Mouse (Mus musculus) limb, embryonic 12.5 days (tissue): Measurements from ENCODE around the gene Ccdc60. TPM values are rescaled to one million over a fixed set of nuclear protein-coding genes. Genes with fewer than 3 reads are reported as not detected.
A peak's percentile ranks its signal among the peaks of the same experiment; 100 is the strongest.
"Not testable (repeated sequence)": the region's sequence is repeated elsewhere in the genome, so short reads cannot be mapped to it uniquely, and the experiment has no call there.

ENCODE experiments used
- ATAC-seq: fragments of 200-750 bp; cut with Nextera tagmentation; 2 replicates; pipeline ENCODE4 v1.8.0; 2017; ENCODE audit warnings: low read depth, moderate TSS enrichment; ENCODE audit not compliant: insufficient number of reproducible peaks, insufficient read depth, low FRiP score, low TSS enrichment
- H3K27ac ChIP-seq: fragments of 300-500 bp; sonication (generic); 2 replicates; pipeline ENCODE4 v1.5.1; 2016; ENCODE audit warnings: mild to moderate bottlenecking, moderate library complexity
- H3K27me3 ChIP-seq: fragments of 300-500 bp; sonication (generic); 2 replicates; pipeline ENCODE4 v1.6.1; 2016; ENCODE audit warnings: mild to moderate bottlenecking, moderate library complexity
- H3K36me3 ChIP-seq: fragments of 300-500 bp; sonication (generic); 2 replicates; pipeline ENCODE4 v1.6.1; 2016; ENCODE audit warnings: mild to moderate bottlenecking, moderate library complexity
- H3K4me1 ChIP-seq: fragments of 300-500 bp; sonication (generic); replicated peaks from 2 replicates; pipeline ENCODE4 v1.6.1; 2016
- H3K4me2 ChIP-seq: fragments of 300-500 bp; sonication (generic); 2 replicates; pipeline ENCODE4 v1.6.1; 2016; ENCODE audit warnings: mild to moderate bottlenecking, moderate library complexity
- H3K4me3 ChIP-seq: fragments of 300-500 bp; sonication (generic); replicated peaks from 2 replicates; pipeline ENCODE4 v1.5.1; 2016; ENCODE audit warnings: mild to moderate bottlenecking
- H3K9ac ChIP-seq: fragments of 300-500 bp; sonication (generic); replicated peaks from 2 replicates; pipeline ENCODE4 v1.6.1; 2016; ENCODE audit warnings: mild to moderate bottlenecking, moderate library complexity
- H3K9me3 ChIP-seq: fragments of 300-500 bp; sonication (generic); 2 replicates; pipeline ENCODE4 v1.6.1; 2016; ENCODE audit warnings: mild to moderate bottlenecking, moderate library complexity
- WGBS: fragments of 180-500 bp; shearing (Covaris S2); methylation state at CpG from one replicate; pipeline ENCODE4 v1.1.7; 2016; 5-methylcytosine and 5-hydroxymethylcytosine counted together
- polyA plus RNA-seq: library from polyadenylated mRNA; unstranded; fragments of >200 nt; fragmentation: Nextera tagmentation; extraction: Ambion mirVana; gene quantifications from 2 replicates; pipeline ENCODE4 v1.2.1, GENCODE M21; 2016

Ccdc60 gene
- polyA plus RNA-seq, 1 experiment from 2014 or later: 1.7 TPM

- 62% methylated on average over 9 of the region's 9 CpGs for WGBS
- no peak overlapping the region for H3K27ac ChIP-seq
- no peaks in the 10 kb centered on the region for H3K9me3 ChIP-seq
- H3K36me3 ChIP-seq: no peaks in the 10 kb centered on the region
- no peaks in the 10 kb centered on the region for H3K4me1 ChIP-seq
- ATAC-seq: no peak
- H3K9ac ChIP-seq: no peak overlapping the region
- H3K4me2 ChIP-seq: no peak overlapping the region
- H3K4me3 ChIP-seq: no peak overlapping the region
- peaks cover 15% of the 10 kb centered on the region for H3K27me3 ChIP-seq
Observed at GRCm38 (mm10) chr5:116192693-116193092, 96.1 kb downstream of the Ccdc60 start.

GRCm38 (mm10) chr5:116191596-116191995 is 97.2 kb downstream of the Ccdc60 start:
- H3K36me3 ChIP-seq: no peaks in the 10 kb centered on the region
- no peak overlapping the region for H3K4me2 ChIP-seq
- no peaks in the 10 kb centered on the region for H3K9me3 ChIP-seq
- H3K27ac ChIP-seq: no peak overlapping the region
- H3K4me3 ChIP-seq: no peak overlapping the region
- no peaks in the 10 kb centered on the region for H3K4me1 ChIP-seq
- peaks cover 15% of the 10 kb centered on the region for H3K27me3 ChIP-seq
- no peak overlapping the region for H3K9ac ChIP-seq
- no peak for ATAC-seq
- 89% methylated on average over 3 of the region's 3 CpGs for WGBS

GRCm38 (mm10) chr5:116189818-116190217 is 99.0 kb downstream of the Ccdc60 start:
- ATAC-seq: no peak
- no peak overlapping the region for H3K9ac ChIP-seq
- H3K4me2 ChIP-seq: no peak overlapping the region
- no peak overlapping the region for H3K27ac ChIP-seq
- H3K4me1 ChIP-seq: no peaks in the 10 kb centered on the region
- peaks cover 13% of the 10 kb centered on the region for H3K27me3 ChIP-seq
- no peaks in the 10 kb centered on the region for H3K9me3 ChIP-seq
- WGBS: 24% methylated on average over 6 of the region's 6 CpGs
- H3K36me3 ChIP-seq: no peaks in the 10 kb centered on the region
- H3K4me3 ChIP-seq: no peak overlapping the region

GRCm38 (mm10) chr5:116180594-116180993 is 108.2 kb downstream of the Ccdc60 start:
- Histone ChIP-seq H3K27me3 (peaks cover 4% of the 10 kb centered on the region; the same call in 1 of the 2 replicates), H3K4me3 (no peak overlapping the region), H3K27ac (no peak overlapping the region), H3K9ac (no peak overlapping the region), H3K36me3 (no peaks in the 10 kb centered on the region), H3K4me2 (0 out of 2 replicates have a peak overlapping the region, but pooled peaks have one; percentile 0), H3K9me3 (no peaks in the 10 kb centered on the region), H3K4me1 (0 out of 2 replicates have a peak, but pooled peaks cover 4% of the 10 kb centered on the region)
- 13% methylated on average over 13 of the region's 13 CpGs for WGBS
- no peak for ATAC-seq

DNA sequence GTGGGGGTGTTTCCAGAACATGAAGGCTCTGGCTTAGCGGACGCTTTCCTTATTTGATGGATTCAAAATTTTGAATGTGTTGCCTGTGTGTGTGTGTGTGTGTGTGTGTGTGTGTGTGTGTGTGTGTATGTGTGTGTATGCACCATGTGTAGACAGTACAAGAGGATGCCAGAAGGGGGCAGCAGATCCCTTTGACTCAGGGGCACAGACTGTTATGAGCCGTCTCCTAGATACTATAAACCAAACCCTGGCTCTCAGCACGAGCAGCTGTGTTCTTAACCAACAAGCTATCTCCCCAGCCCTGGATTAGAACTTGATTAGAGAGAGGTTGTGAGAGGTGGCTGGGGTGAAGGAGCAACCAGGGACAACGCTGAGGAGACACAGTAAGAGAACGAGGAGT is 117.1 kb downstream of the Ccdc60 start:
- no peak for ATAC-seq
- 89% methylated on average over 6 of the region's 6 CpGs for WGBS

GRCm38 (mm10) chr5:116166965-116167364 is 121.8 kb downstream of the Ccdc60 start:
- Histone ChIP-seq H3K27ac (no peak overlapping the region), H3K4me1 (no peaks in the 10 kb centered on the region), H3K36me3 (no peaks in the 10 kb centered on the region), H3K9me3 (no peaks in the 10 kb centered on the region), H3K4me2 (no peak overlapping the region), H3K4me3 (no peak overlapping the region), H3K27me3 (no peaks in the 10 kb centered on the region), H3K9ac (no peak overlapping the region)
- 75% methylated on average over 13 of the region's 13 CpGs for WGBS
- ATAC-seq: no peak

More for the DNA sequence above, 117.1 kb downstream of the Ccdc60 start:
- H3K27ac ChIP-seq: no peak overlapping the region
- no peak overlapping the region for H3K9ac ChIP-seq
- H3K4me1 ChIP-seq: no peaks in the 10 kb centered on the region
- no peak overlapping the region for H3K4me2 ChIP-seq
- H3K4me3 ChIP-seq: no peak overlapping the region
- no peaks in the 10 kb centered on the region for H3K27me3 ChIP-seq
- no peaks in the 10 kb centered on the region for H3K36me3 ChIP-seq
- no peaks in the 10 kb centered on the region for H3K9me3 ChIP-seq

DNA sequence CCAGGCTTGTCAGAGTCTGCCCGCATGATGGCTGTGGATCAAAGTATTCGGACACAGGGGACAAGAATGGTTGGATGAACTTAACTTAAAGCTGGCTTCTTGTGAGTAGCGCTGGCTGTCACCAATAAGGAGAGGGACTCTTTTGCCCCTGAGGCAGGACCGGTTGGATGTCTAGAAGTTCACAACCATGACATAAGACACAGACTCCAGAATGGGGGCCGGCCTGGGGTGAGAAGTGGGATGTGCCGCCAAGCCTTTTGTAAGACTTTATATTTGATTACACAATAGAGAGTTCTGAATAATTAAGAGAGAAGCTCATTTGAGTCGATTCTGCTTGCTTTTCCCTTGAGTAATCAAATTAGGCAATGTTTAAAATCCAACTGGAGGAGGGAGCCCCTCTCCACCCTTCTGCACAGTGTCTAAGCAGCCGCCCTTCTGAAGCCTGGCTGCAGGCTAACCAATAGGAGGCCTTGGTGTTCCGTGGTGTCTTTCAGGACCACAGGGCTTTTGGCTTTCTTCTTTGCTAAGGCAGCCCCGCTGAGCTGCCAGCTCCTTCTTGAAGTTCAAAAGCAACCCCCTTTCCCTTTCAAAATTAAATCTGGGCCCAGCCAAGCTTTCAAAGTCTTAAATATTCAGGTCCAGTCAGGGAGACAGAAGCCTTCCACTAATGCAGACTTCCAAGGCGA is 123.4 kb downstream of the Ccdc60 start:
- H3K4me2 ChIP-seq: no peak overlapping the region
- no peaks in the 10 kb centered on the region for H3K27me3 ChIP-seq
- H3K36me3 ChIP-seq: no peaks in the 10 kb centered on the region
- no peak overlapping the region for H3K9ac ChIP-seq
- H3K27ac ChIP-seq: no peak overlapping the region
- H3K4me3 ChIP-seq: no peak overlapping the region
- ATAC-seq: no peak
- 68% methylated on average over 11 of the region's 11 CpGs for whole genome bisulfite sequencing
- no peaks in the 10 kb centered on the region for H3K9me3 ChIP-seq
- H3K4me1 ChIP-seq: no peaks in the 10 kb centered on the region

GRCm38 (mm10) chr5:116154811-116155210 is 134.0 kb downstream of the Ccdc60 start:
- no peaks in the 10 kb centered on the region for H3K9me3 ChIP-seq
- H3K27me3 ChIP-seq: peaks cover 5% of the 10 kb centered on the region; the same call in 1 of the 2 replicates
- no peak overlapping the region for H3K9ac ChIP-seq
- no peak overlapping the region for H3K27ac ChIP-seq
- WGBS: 15% methylated on average over 2 of the region's 2 CpGs
- no peak for ATAC-seq
- no peak overlapping the region for H3K4me2 ChIP-seq
- H3K4me3 ChIP-seq: no peak overlapping the region
- no peaks in the 10 kb centered on the region for H3K4me1 ChIP-seq
- no peaks in the 10 kb centered on the region for H3K36me3 ChIP-seq

- not testable (repeated sequence) for H3K9ac ChIP-seq, H3K4me2 ChIP-seq, ATAC-seq, H3K9me3 ChIP-seq, H3K27ac ChIP-seq, H3K4me3 ChIP-seq, H3K4me1 ChIP-seq, H3K36me3 ChIP-seq
- peaks cover 27% of the 10 kb centered on the region for H3K27me3 ChIP-seq
Observed at GRCm38 (mm10) chr5:116146446-116146845, 142.3 kb downstream of the Ccdc60 start.

DNA sequence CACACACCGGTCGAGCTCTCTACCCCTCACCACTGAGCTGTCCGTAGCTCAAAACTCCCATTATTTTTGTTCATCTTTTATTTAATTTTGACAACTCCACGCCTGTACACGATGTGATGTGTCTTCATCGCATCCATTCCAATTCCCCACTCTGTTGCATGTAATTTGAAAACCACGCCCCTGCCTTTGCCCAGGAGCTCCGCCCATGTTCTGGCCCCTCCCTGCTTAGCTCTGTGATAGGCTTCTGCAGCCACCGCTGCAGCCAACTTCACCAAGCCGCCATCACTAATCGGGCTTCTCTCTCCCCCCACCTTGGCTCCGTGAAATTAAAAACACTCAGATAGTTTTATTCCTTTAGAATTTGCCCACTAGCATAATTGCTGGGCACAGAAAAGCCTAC is 144.1 kb downstream of the Ccdc60 start:
- H3K27me3 ChIP-seq: peaks cover 27% of the 10 kb centered on the region
- 69% methylated on average over 12 of the region's 12 CpGs for WGBS
- no peak overlapping the region for H3K27ac ChIP-seq
- no peaks in the 10 kb centered on the region for H3K9me3 ChIP-seq
- H3K4me1 ChIP-seq: no peaks in the 10 kb centered on the region
- ATAC-seq: no peak
- no peak overlapping the region for H3K9ac ChIP-seq
- no peak overlapping the region for H3K4me3 ChIP-seq
- no peaks in the 10 kb centered on the region for H3K36me3 ChIP-seq
- no peak overlapping the region for H3K4me2 ChIP-seq

DNA sequence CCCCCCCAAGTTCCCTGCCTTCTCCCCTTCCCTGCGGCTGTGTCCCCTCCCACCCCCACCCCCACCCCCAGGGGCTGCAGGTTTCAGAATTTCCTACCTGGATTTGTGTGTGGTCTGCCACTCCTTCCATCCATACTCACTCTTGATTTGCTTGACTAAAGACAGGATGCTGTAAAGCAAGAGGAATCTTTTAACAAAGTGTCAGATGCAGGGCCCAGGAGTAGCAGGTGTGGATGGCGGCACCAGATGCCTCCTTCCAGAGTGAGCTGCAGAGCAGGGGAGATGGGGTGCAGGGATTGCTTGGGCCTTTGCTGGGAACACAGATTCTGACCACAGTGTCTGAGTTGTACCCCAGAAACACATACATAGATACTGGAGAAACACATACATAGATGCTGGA is 148.1 kb downstream of the Ccdc60 start:
- Histone ChIP-seq H3K27ac (no peak overlapping the region), H3K9ac (no peak overlapping the region), H3K9me3 (no peaks in the 10 kb centered on the region), H3K4me2 (no peak overlapping the region), H3K36me3 (no peaks in the 10 kb centered on the region), H3K4me1 (no peaks in the 10 kb centered on the region), H3K4me3 (no peak overlapping the region), H3K27me3 (peaks cover 27% of the 10 kb centered on the region)
- 23% methylated on average over 2 of the region's 2 CpGs for WGBS
- no peak for ATAC-seq

- H3K4me3 ChIP-seq: no peak overlapping the region
- H3K27me3 ChIP-seq: no peaks in the 10 kb centered on the region
- H3K4me2 ChIP-seq: no peak overlapping the region
- no peaks in the 10 kb centered on the region for H3K4me1 ChIP-seq
- H3K9me3 ChIP-seq: no peaks in the 10 kb centered on the region
- WGBS: 10% methylated on average over 11 of the region's 11 CpGs
- H3K9ac ChIP-seq: no peak overlapping the region
- no peak overlapping the region for H3K27ac ChIP-seq
- no peak for ATAC-seq
- no peaks in the 10 kb centered on the region for H3K36me3 ChIP-seq
Observed at GRCm38 (mm10) chr5:116123344-116123743, 165.4 kb downstream of the Ccdc60 start.
